Mouse (Mus musculus): ENCODE measurements at regions not wholly inside any gene's neighbourhood (a gene's known extent, or its start where the extent isn't known, plus 50 kb on each side); places are given as distances from the start of the nearest gene placed in this dataset.

- no peak for DNase-seq (ENCODE audit: low spot score)
- H3K9me3 ChIP-seq, result no peaks in the 10 kb centered on the region
- H3K27ac ChIP-seq, result no peak overlapping the region
- no peaks in the 10 kb centered on the region for H3K27me3 ChIP-seq (ENCODE audit: insufficient read depth, poor library complexity, severe bottlenecking)
- WGBS, result 87% methylated on average over 1 of the region's 1 CpGs
- no peaks in the 10 kb centered on the region for H3K36me3 ChIP-seq
- H3K4me3 ChIP-seq, result no peak overlapping the region
- no peaks in the 10 kb centered on the region for H3K4me1 ChIP-seq (replicated peaks)
Measured at GRCm38 (mm10) chr8:39218716-39219115, 1456.2 kb upstream of the Adam24 start.

GRCm38 (mm10) chr8:39227239-39227638 is 1447.6 kb upstream of the Adam24 start:
- Histone ChIP-seq H3K4me3 (no peak overlapping the region), H3K36me3 (no peaks in the 10 kb centered on the region), H3K27me3 (ENCODE audit: insufficient read depth, poor library complexity, severe bottlenecking) (no peaks in the 10 kb centered on the region), H3K4me1 (replicated peaks) (no peaks in the 10 kb centered on the region), H3K27ac (no peak overlapping the region), H3K9me3 (no peaks in the 10 kb centered on the region)
- no peak for DNase-seq (ENCODE audit: low spot score)

GRCm38 (mm10) chr8:39268970-39269497 is 1405.8 kb upstream of the Adam24 start:
- H3K27ac ChIP-seq, result no peak overlapping the region
- H3K27me3 ChIP-seq (ENCODE audit: insufficient read depth, poor library complexity, severe bottlenecking), result no peaks in the 10 kb centered on the region
- H3K4me1 ChIP-seq (replicated peaks), result no peaks in the 10 kb centered on the region
- H3K4me3 ChIP-seq, result no peak overlapping the region
- no peaks in the 10 kb centered on the region for H3K9me3 ChIP-seq
- no peak for DNase-seq (ENCODE audit: low spot score)
- no peaks in the 10 kb centered on the region for H3K36me3 ChIP-seq
- 75% methylated on average over 5 of the region's 5 CpGs for WGBS

- no peaks in the 10 kb centered on the region for H3K27me3 ChIP-seq (ENCODE audit: insufficient read depth, poor library complexity, severe bottlenecking)
- peak; percentile 3 for DNase-seq (ENCODE audit: low spot score)
- WGBS, result 28% methylated on average over 12 of the region's 12 CpGs
- no peaks in the 10 kb centered on the region for H3K36me3 ChIP-seq
- H3K4me3 ChIP-seq, result 0 out of 2 replicates have a peak overlapping the region, but pooled peaks have one; percentile 6
- no peaks in the 10 kb centered on the region for H3K9me3 ChIP-seq
- H3K4me1 ChIP-seq (replicated peaks), result 0 out of 2 replicates have a peak, but pooled peaks cover 5% of the 10 kb centered on the region
- no peak overlapping the region for H3K27ac ChIP-seq
Measured at GRCm38 (mm10) chr8:39297548-39298306, 1377.2 kb upstream of the Adam24 start.

GRCm38 (mm10) chr8:39303742-39304336 is 1371.0 kb upstream of the Adam24 start:
- H3K27me3 ChIP-seq (ENCODE audit: insufficient read depth, poor library complexity, severe bottlenecking), result no peaks in the 10 kb centered on the region
- no peak overlapping the region for H3K4me3 ChIP-seq
- 84% methylated on average over 6 of the region's 6 CpGs for WGBS

GRCm38 (mm10) chr8:39313854-39314253 is 1361.0 kb upstream of the Adam24 start:
- H3K9me3 ChIP-seq, result no peaks in the 10 kb centered on the region

More at GRCm38 (mm10) chr8:39303742-39304336, 1371.0 kb upstream of the Adam24 start:
- no peak for DNase-seq (ENCODE audit: low spot score)
- H3K4me1 ChIP-seq (replicated peaks), result no peaks in the 10 kb centered on the region
- no peaks in the 10 kb centered on the region for H3K36me3 ChIP-seq
- no peak overlapping the region for H3K27ac ChIP-seq
- H3K9me3 ChIP-seq, result no peaks in the 10 kb centered on the region

GRCm38 (mm10) chr8:39315521-39316233 is 1359.2 kb upstream of the Adam24 start:
- Histone ChIP-seq H3K27ac (no peak overlapping the region), H3K4me3 (no peak overlapping the region), H3K9me3 (no peaks in the 10 kb centered on the region), H3K4me1 (replicated peaks) (no peaks in the 10 kb centered on the region), H3K27me3 (ENCODE audit: insufficient read depth, poor library complexity, severe bottlenecking) (no peaks in the 10 kb centered on the region), H3K36me3 (no peaks in the 10 kb centered on the region)
- no peak for DNase-seq (ENCODE audit: low spot score)
- 90% methylated on average over 10 of the region's 10 CpGs for WGBS

More at GRCm38 (mm10) chr8:39313854-39314253, 1361.0 kb upstream of the Adam24 start:
- no peaks in the 10 kb centered on the region for H3K27me3 ChIP-seq (ENCODE audit: insufficient read depth, poor library complexity, severe bottlenecking)
- no peak overlapping the region for H3K27ac ChIP-seq
- no peaks in the 10 kb centered on the region for H3K36me3 ChIP-seq
- no peak for DNase-seq (ENCODE audit: low spot score)
- WGBS, result 71% methylated on average over 3 of the region's 3 CpGs
- no peaks in the 10 kb centered on the region for H3K4me1 ChIP-seq (replicated peaks)
- no peak overlapping the region for H3K4me3 ChIP-seq

GRCm38 (mm10) chr8:39316234-39316568 is 1358.7 kb upstream of the Adam24 start:
- Histone ChIP-seq H3K4me3 (no peak overlapping the region), H3K36me3 (no peaks in the 10 kb centered on the region), H3K9me3 (no peaks in the 10 kb centered on the region), H3K27ac (no peak overlapping the region), H3K4me1 (replicated peaks) (no peaks in the 10 kb centered on the region), H3K27me3 (ENCODE audit: insufficient read depth, poor library complexity, severe bottlenecking) (no peaks in the 10 kb centered on the region)
- DNase-seq (ENCODE audit: low spot score), result no peak
- WGBS, result 72% methylated on average over 4 of the region's 4 CpGs

GRCm38 (mm10) chr8:39329378-39329777 is 1345.5 kb upstream of the Adam24 start:
- no peak overlapping the region for H3K27ac ChIP-seq
- H3K36me3 ChIP-seq, result no peaks in the 10 kb centered on the region
- H3K9me3 ChIP-seq, result no peaks in the 10 kb centered on the region
- no peak overlapping the region for H3K4me3 ChIP-seq
- no peak for DNase-seq (ENCODE audit: low spot score)
- WGBS, result 87% methylated on average over 1 of the region's 1 CpGs
- H3K27me3 ChIP-seq (ENCODE audit: insufficient read depth, poor library complexity, severe bottlenecking), result no peaks in the 10 kb centered on the region
- H3K4me1 ChIP-seq (replicated peaks), result no peaks in the 10 kb centered on the region

- Histone ChIP-seq H3K36me3 (no peaks in the 10 kb centered on the region), H3K4me3 (no peak overlapping the region)
- 71% methylated on average over 3 of the region's 3 CpGs for WGBS
Measured at GRCm38 (mm10) chr8:39344731-39345130, 1330.1 kb upstream of the Adam24 start.

GRCm38 (mm10) chr8:39346471-39346870 is 1328.4 kb upstream of the Adam24 start:
- no peak overlapping the region for H3K27ac ChIP-seq
- no peaks in the 10 kb centered on the region for H3K4me1 ChIP-seq (replicated peaks)
- H3K36me3 ChIP-seq, result no peaks in the 10 kb centered on the region
- no peak overlapping the region for H3K4me3 ChIP-seq
- no peaks in the 10 kb centered on the region for H3K27me3 ChIP-seq (ENCODE audit: insufficient read depth, poor library complexity, severe bottlenecking)
- 88% methylated on average over 1 of the region's 1 CpGs for WGBS
- DNase-seq (ENCODE audit: low spot score), result no peak
- H3K9me3 ChIP-seq, result no peaks in the 10 kb centered on the region

More at GRCm38 (mm10) chr8:39344731-39345130, 1330.1 kb upstream of the Adam24 start:
- DNase-seq (ENCODE audit: low spot score), result no peak
- H3K27ac ChIP-seq, result no peak overlapping the region
- no peaks in the 10 kb centered on the region for H3K27me3 ChIP-seq (ENCODE audit: insufficient read depth, poor library complexity, severe bottlenecking)
- H3K4me1 ChIP-seq (replicated peaks), result no peaks in the 10 kb centered on the region
- H3K9me3 ChIP-seq, result no peaks in the 10 kb centered on the region

- Histone ChIP-seq H3K4me1 (replicated peaks) (no peaks in the 10 kb centered on the region), H3K9me3 (no peaks in the 10 kb centered on the region), H3K36me3 (no peaks in the 10 kb centered on the region), H3K4me3 (no peak overlapping the region), H3K27ac (no peak overlapping the region), H3K27me3 (ENCODE audit: insufficient read depth, poor library complexity, severe bottlenecking) (no peaks in the 10 kb centered on the region)
- WGBS, result 85% methylated on average over 3 of the region's 3 CpGs
- DNase-seq (ENCODE audit: low spot score), result no peak
Measured at GRCm38 (mm10) chr8:39348956-39349355, 1325.9 kb upstream of the Adam24 start.

GRCm38 (mm10) chr8:39355412-39355811 is 1319.5 kb upstream of the Adam24 start:
- Histone ChIP-seq H3K27ac (no peak overlapping the region), H3K4me3 (no peak overlapping the region), H3K9me3 (no peaks in the 10 kb centered on the region), H3K4me1 (replicated peaks) (no peaks in the 10 kb centered on the region), H3K27me3 (ENCODE audit: insufficient read depth, poor library complexity, severe bottlenecking) (no peaks in the 10 kb centered on the region), H3K36me3 (no peaks in the 10 kb centered on the region)
- DNase-seq (ENCODE audit: low spot score), result no peak
- 82% methylated on average over 3 of the region's 3 CpGs for WGBS

Data from hindbrain, embryonic 10.5 days (tissue).